Mouse (Mus musculus): Measurements from ENCODE around the gene Lrriq4.

Gene Lrriq4

GRCm38 (mm10) chr3:30644207-30644606 is at the start of gene Lrriq4:
Lrriq4 (plus strand) TSS chr3:30644507.
- DNase-seq (ENCODE audit: low spot score in 2 of 2) = no peak

- DNase-seq (ENCODE audit: low spot score in 2 of 2) = peak in 1 of 2 experiments; percentile 15
These were observed 49.0 kb upstream of the Lrriq4 start for GRCm38 (mm10) chr3:30595111-30595832.

GRCm38 (mm10) chr3:30597271-30597670 is 47.0 kb upstream of the Lrriq4 start:
- DNase-seq (ENCODE audit: low spot score in 2 of 2) = no peak

GRCm38 (mm10) chr3:30599711-30600545 is 44.4 kb upstream of the Lrriq4 start, which contains the start of gene Actrt3:
Actrt3 (minus strand) TSS chr3:30599939.
- peak in 1 of 2 experiments; percentile 42 for DNase-seq (ENCODE audit: low spot score in 2 of 2)

- peak in 1 of 2 experiments; percentile 21 for DNase-seq (ENCODE audit: low spot score in 2 of 2)
These were observed 43.6 kb upstream of the Lrriq4 start for GRCm38 (mm10) chr3:30600717-30601116.

GRCm38 (mm10) chr3:30601175-30601574 is 43.1 kb upstream of the Lrriq4 start:
- DNase-seq (ENCODE audit: low spot score in 2 of 2) = peak; percentile 56 to 77

GRCm38 (mm10) chr3:30601610-30602064 is 42.7 kb upstream of the Lrriq4 start:
- DNase-seq (ENCODE audit: low spot score in 2 of 2) = no peak

GRCm38 (mm10) chr3:30602065-30602739 is 42.1 kb upstream of the Lrriq4 start, which contains the start of gene Mynn:
Mynn (plus strand) TSS chr3:30602065.
- DNase-seq (ENCODE audit: low spot score in 2 of 2) = peak; percentile 92 to 97

- no peak for DNase-seq (ENCODE audit: low spot score in 2 of 2)
These were observed 41.6 kb upstream of the Lrriq4 start for GRCm38 (mm10) chr3:30602740-30603098.

- no peak for DNase-seq (ENCODE audit: low spot score in 2 of 2)
These were observed 41.1 kb upstream of the Lrriq4 start for GRCm38 (mm10) chr3:30603256-30603655.

GRCm38 (mm10) chr3:30608999-30609398 is 35.3 kb upstream of the Lrriq4 start:
- no peak for DNase-seq (ENCODE audit: low spot score in 2 of 2)

- no peak for DNase-seq (ENCODE audit: low spot score in 2 of 2)
These were observed 33.4 kb upstream of the Lrriq4 start for GRCm38 (mm10) chr3:30610930-30611329.

- no peak for DNase-seq (ENCODE audit: low spot score in 2 of 2)
These were observed 24.2 kb upstream of the Lrriq4 start for GRCm38 (mm10) chr3:30620132-30620531.

GRCm38 (mm10) chr3:30633681-30634080 is 10.6 kb upstream of the Lrriq4 start:
- DNase-seq (ENCODE audit: low spot score in 2 of 2) = no peak

GRCm38 (mm10) chr3:30635629-30636028 is 8.7 kb upstream of the Lrriq4 start:
- DNase-seq (ENCODE audit: low spot score in 2 of 2) = no peak

GRCm38 (mm10) chr3:30646761-30647160 is 2.5 kb downstream of the Lrriq4 start:
- no peak for DNase-seq (ENCODE audit: low spot score in 2 of 2)

GRCm38 (mm10) chr3:30647440-30648090 is 3.3 kb downstream of the Lrriq4 start, which contains the start of gene Lrrc34:
Lrrc34 (minus strand) TSS chr3:30647869.
- DNase-seq (ENCODE audit: low spot score in 2 of 2) = peak in 1 of 2 experiments; percentile 25

GRCm38 (mm10) chr3:30648466-30648865 is 4.2 kb downstream of the Lrriq4 start:
- DNase-seq (ENCODE audit: low spot score in 2 of 2) = no peak

GRCm38 (mm10) chr3:30650062-30650841 is 5.9 kb downstream of the Lrriq4 start:
- no peak for DNase-seq (ENCODE audit: low spot score in 2 of 2)

- DNase-seq (ENCODE audit: low spot score in 2 of 2) = no peak
These were observed 11.6 kb downstream of the Lrriq4 start for GRCm38 (mm10) chr3:30655937-30656336.

- no peak for DNase-seq (ENCODE audit: low spot score in 2 of 2)
These were observed 14.2 kb downstream of the Lrriq4 start for GRCm38 (mm10) chr3:30658486-30658885.

Data from frontal cortex, postnatal 10 days (tissue).